Mouse (Mus musculus) bone marrow, adult 2 months (tissue): ENCODE results near the gene Rpgrip1l.

Experiments used
- CTCF ChIP-seq: fragments of 200-500 bp; IDR thresholded peaks from 2 replicates; pipeline ENCODE4 v1.5.1; 2011; ENCODE audit warnings: low read length, control low read depth; ENCODE audit not compliant: control insufficient read depth, insufficient read depth
- POLR2A ChIP-seq: fragments of 200-500 bp; IDR thresholded peaks from 2 replicates; pipeline ENCODE4 v1.6.1; 2011; ENCODE audit warnings: low read depth, mild to moderate bottlenecking, control low read depth, low read length, borderline replicate concordance; ENCODE audit not compliant: control insufficient read depth

- no peak for TF ChIP-seq CTCF
- TF ChIP-seq POLR2A: no peak
Observed at GRCm38 (mm10) chr8:91349816-91350215, 36.8 kb upstream of the Rpgrip1l start.
